Comparison of ENCODE assay signal across 25 mouse cellular contexts in genomic region chr12:111302018-111302345, GRCm38 (mm10). TPM values are rescaled to one million over a fixed set of nuclear protein-coding genes. Genes with fewer than 3 reads are reported as not detected.
DNase-seq lines count a peak whose midpoint lies in the region; ATAC-seq and TF ChIP-seq lines count a peak whose summit lies in the region.
"Had no signal": no experiment of that assay in that cellular context is flagged by ENCODE, and none has a peak within 500 bp of the region (broad histone marks: within the 10 kb centered on the region; RNA-seq: fewer than 3 reads in every experiment).

No protein-coding gene starts in this region.

- H3K27me3 ChIP-seq in MEL (ENCODE audit: control insufficient read depth in 1 of 2, insufficient read depth in 2 of 2, low read length in 2 of 2), result no peaks in the 10 kb centered on the region; a peak in 1 of 4 replicates
- H3K27me3 ChIP-seq in midbrain, embryonic 14.5 days (ENCODE audit: control insufficient read depth, insufficient read depth, low read length), result no peaks in the 10 kb centered on the region
- H3K27me3 ChIP-seq: embryonic facial prominence, embryonic 12.5 days; forebrain, embryonic 15.5 days; heart, embryonic 15.5 days; hindbrain, embryonic 13.5 days had no signal

- H3K9ac ChIP-seq in MEL (ENCODE audit: control insufficient read depth, low read depth, low read length, poor library complexity, severe bottlenecking), result no peak overlapping the region
- no peak overlapping the region for H3K9ac ChIP-seq in midbrain, embryonic 14.5 days (replicated peaks; ENCODE audit: low read length)
- H3K9ac ChIP-seq: embryonic facial prominence, embryonic 12.5 days; forebrain, embryonic 15.5 days; heart, embryonic 15.5 days; hindbrain, embryonic 13.5 days had no signal

- H3K4me1 ChIP-seq in MEL (ENCODE audit: control insufficient read depth in 1 of 2, insufficient read depth in 2 of 2, low read length in 2 of 2), result no peaks in the 10 kb centered on the region
- H3K4me1 ChIP-seq in midbrain, embryonic 14.5 days (ENCODE audit: control insufficient read depth, insufficient read depth, low read length), result no peaks in the 10 kb centered on the region
- H3K4me1 ChIP-seq: embryonic facial prominence, embryonic 12.5 days; forebrain, embryonic 15.5 days; heart, embryonic 15.5 days; hindbrain, embryonic 13.5 days had no signal

- TF ChIP-seq RAD21 in MEL (IDR thresholded peaks at IDR 0.05; ENCODE audit: low read depth, low read length), result no peak

- H3K4me2 ChIP-seq in midbrain, embryonic 14.5 days (ENCODE audit: low read length), result no peak overlapping the region
- H3K4me2 ChIP-seq: embryonic facial prominence, embryonic 12.5 days; forebrain, embryonic 15.5 days; heart, embryonic 11.5 days; heart, embryonic 15.5 days; hindbrain, embryonic 13.5 days had no signal

- H3K4me3 ChIP-seq in MEL (ENCODE audit: control insufficient read depth in 1 of 2, insufficient read depth in 1 of 2, low read depth in 2 of 2, low read length in 2 of 2), result no peak overlapping the region
- no peak overlapping the region for H3K4me3 ChIP-seq in midbrain, embryonic 14.5 days (replicated peaks; ENCODE audit: low read depth, low read length)
- H3K4me3 ChIP-seq: embryonic facial prominence, embryonic 12.5 days; forebrain, embryonic 15.5 days; heart, adult 2 months; heart, embryonic 15.5 days; hindbrain, embryonic 13.5 days had no signal

- no peaks in the 10 kb centered on the region for H3K79me2 ChIP-seq in MEL (ENCODE audit: control insufficient read depth, insufficient read depth, low read length, poor library complexity)

- peak; percentile 73 for ATAC-seq in common myeloid progenitor, adult 5-6 weeks (replicated peaks; ENCODE audit: low read depth, poor library complexity, severe bottlenecking)
- no peak for ATAC-seq in midbrain, embryonic 14.5 days (ENCODE audit: low FRiP score, low TSS enrichment)
- ATAC-seq: forebrain, embryonic 15.5 days; hindbrain, postnatal 0 days had no signal

- TF ChIP-seq POLR2A in MEL (IDR thresholded peaks at IDR 0.05; ENCODE audit: control insufficient read depth in 1 of 2, insufficient read depth in 1 of 2, low read depth in 1 of 2, low read length in 2 of 2, poor library complexity in 1 of 2), result no peak

- no peaks in the 10 kb centered on the region for H3K36me3 ChIP-seq in MEL (ENCODE audit: control insufficient read depth in 1 of 2, insufficient read depth in 2 of 2, low read length in 2 of 2)
- H3K36me3 ChIP-seq in midbrain, embryonic 14.5 days (ENCODE audit: control insufficient read depth, insufficient read depth, low read length), result peaks cover 96% of the 10 kb centered on the region

- H3K9me3 ChIP-seq in MEL (replicated peaks; ENCODE audit: insufficient read depth, low read length), result no peaks in the 10 kb centered on the region
- H3K9me3 ChIP-seq in midbrain, embryonic 14.5 days (ENCODE audit: control insufficient read depth, low read length), result no peaks in the 10 kb centered on the region
- H3K9me3 ChIP-seq: embryonic facial prominence, embryonic 12.5 days; forebrain, embryonic 15.5 days; heart, embryonic 15.5 days; hindbrain, embryonic 13.5 days had no signal

- 95% methylated on average over 14 of the region's 14 CpGs for WGBS in midbrain, embryonic 14.5 days

- DNase-seq in A20 (ENCODE audit: low read depth, low spot score), result peak; percentile 93
- DNase-seq in MEL (ENCODE audit: low read depth, low spot score), result peak; percentile 12
- peak; percentile 12 to 21 for DNase-seq in monocyte, adult 2 months (ENCODE audit: low read depth in 1 of 2, low spot score in 2 of 2)
- DNase-seq in adrenal gland, postnatal 36 days, result no peak
- no peak for DNase-seq in midbrain, embryonic 14.5 days
- no peak for DNase-seq in B cell, adult 2 months
- no peak for DNase-seq in adrenal gland, adult 18-20 months (ENCODE audit: low spot score in 2 of 2)
- DNase-seq: adrenal gland, postnatal 10 days; cerebellum, adult 18-20 months; cerebellum, adult 9-11 months; cerebellum, postnatal 36 days; embryo, embryonic 11 days; gastrocnemius, postnatal 36 days; heart, adult 2 months; heart, postnatal 14 days had no signal

- no peak overlapping the region for H3K27ac ChIP-seq in MEL (ENCODE audit: control insufficient read depth, low read depth, low read length)
- no peak overlapping the region for H3K27ac ChIP-seq in midbrain, embryonic 14.5 days (replicated peaks; ENCODE audit: low read depth, low read length)
- H3K27ac ChIP-seq: embryonic facial prominence, embryonic 12.5 days; forebrain, embryonic 15.5 days; heart, adult 2 months; heart, embryonic 15.5 days; hindbrain, embryonic 13.5 days; hindbrain, postnatal 0 days had no signal

- TF ChIP-seq CTCF in MEL (IDR thresholded peaks at IDR 0.05 in 2 of 3, conservative IDR thresholded peaks at IDR 0.05 in 1 of 3; ENCODE audit: control insufficient read depth in 1 of 3, insufficient read depth in 1 of 3, low read depth in 2 of 3, low read length in 3 of 3, poor library complexity in 1 of 3, severe bottlenecking in 1 of 3), result no peak

- TF ChIP-seq EP300 in MEL (IDR thresholded peaks at IDR 0.05; ENCODE audit: low read depth in 1 of 2, low read length in 2 of 2), result no peak

TF ChIP-seq in MEL, 35 proteins besides CTCF, POLR2A, EP300 and RAD21:
- no peak for TF ChIP-seq ETS1 (IDR thresholded peaks at IDR 0.05; ENCODE audit: low read depth, low read length)
- TF ChIP-seq NRF1 (IDR thresholded peaks at IDR 0.05; ENCODE audit: insufficient read depth, low read depth, low read length, poor library complexity, severe bottlenecking), result no peak
- TF ChIP-seq SMC3 (IDR thresholded peaks at IDR 0.05; ENCODE audit: low read depth, low read length), result no peak
- no peak for TF ChIP-seq TBP (IDR thresholded peaks at IDR 0.05; ENCODE audit: low read depth, low read length)
- TF ChIP-seq ZMIZ1 (IDR thresholded peaks at IDR 0.05; ENCODE audit: low read depth, low read length), result no peak
- TF ChIP-seq GATA1 (IDR thresholded peaks at IDR 0.05; ENCODE audit: low read depth, low read length), result no peak
- no peak for TF ChIP-seq MEF2A (IDR thresholded peaks at IDR 0.05; ENCODE audit: extremely low read depth, insufficient replicate concordance, low read depth, low read length, poor library complexity, severe bottlenecking)
- no peak for TF ChIP-seq NELFE (IDR thresholded peaks at IDR 0.05; ENCODE audit: low read depth, low read length)
- no peak for TF ChIP-seq POLR2AphosphoS2 (IDR thresholded peaks at IDR 0.05; ENCODE audit: low read length)
- no peak for TF ChIP-seq UBTF (IDR thresholded peaks at IDR 0.05; ENCODE audit: borderline replicate concordance, insufficient read depth, low read depth, low read length)
- TF ChIP-seq SIN3A (IDR thresholded peaks at IDR 0.05; ENCODE audit: low read length), result no peak
- TF ChIP-seq MAX (IDR thresholded peaks at IDR 0.05; ENCODE audit: low read length), result no peak
- no peak for TF ChIP-seq ELF1 (IDR thresholded peaks at IDR 0.05; ENCODE audit: low read depth, low read length)

RNA-seq across cellular contexts. Expression of gene Amn, which starts 31.1 kb away (rescaled TPM):
- total RNA-seq in MEL (2012; rRNA removed), result 0.12 TPM in 1 of 2 replicates, not detected in the other
- polyA plus RNA-seq in MEL (2012; ENCODE audit: insufficient read depth in 1 of 2, insufficient read length in 2 of 2, low read depth in 1 of 2, low replicate concordance in 2 of 2, missing spikeins in 1 of 2), result under 1 TPM in 1 of 2 experiments, not detected in 1; 0.14 TPM
- total RNA-seq in common myeloid progenitor, adult 5-6 weeks (2017), result not detected in 2 replicates
- not detected for total RNA-seq in adrenal gland, postnatal 36 days (2021)
- polyA plus RNA-seq in midbrain, embryonic 14.5 days (2014; fragmentation: Nextera tagmentation; extraction: Ambion mirVana), result 5.3 and 8.9 TPM in 2 replicates
- total RNA-seq in adrenal gland, adult 18-20 months (2021), result not detected
- total RNA-seq: gastrocnemius, adult 8-10 months; gastrocnemius, postnatal 36 days; heart, adult 2 months; heart, postnatal 14 days; hematopoietic stem cell, adult 5-6 weeks had no signal
- polyA plus RNA-seq: forebrain, embryonic 11.5 days; heart, adult 2 months had no signal

Comparison
In these comparisons a context has a peak if more than half of its experiments do, and no peak if none do; other contexts are left out.
1. DNase-seq: peak in A20 (single experiment), MEL (single experiment) and monocyte, adult 2 months (2 of 2); none in adrenal gland, postnatal 36 days (0 of 2), midbrain, embryonic 14.5 days (single experiment), B cell, adult 2 months (0 of 2) and adrenal gland, adult 18-20 months (0 of 2).